Mouse (Mus musculus): Measurements from ENCODE around the gene Elk4. TPM values are rescaled to one million over a fixed set of nuclear protein-coding genes. Genes with fewer than 3 reads are reported as not detected.

Gene Elk4
- polyA plus RNA-seq, 1 experiment from 2014 or later = 17.1 TPM

DNA sequence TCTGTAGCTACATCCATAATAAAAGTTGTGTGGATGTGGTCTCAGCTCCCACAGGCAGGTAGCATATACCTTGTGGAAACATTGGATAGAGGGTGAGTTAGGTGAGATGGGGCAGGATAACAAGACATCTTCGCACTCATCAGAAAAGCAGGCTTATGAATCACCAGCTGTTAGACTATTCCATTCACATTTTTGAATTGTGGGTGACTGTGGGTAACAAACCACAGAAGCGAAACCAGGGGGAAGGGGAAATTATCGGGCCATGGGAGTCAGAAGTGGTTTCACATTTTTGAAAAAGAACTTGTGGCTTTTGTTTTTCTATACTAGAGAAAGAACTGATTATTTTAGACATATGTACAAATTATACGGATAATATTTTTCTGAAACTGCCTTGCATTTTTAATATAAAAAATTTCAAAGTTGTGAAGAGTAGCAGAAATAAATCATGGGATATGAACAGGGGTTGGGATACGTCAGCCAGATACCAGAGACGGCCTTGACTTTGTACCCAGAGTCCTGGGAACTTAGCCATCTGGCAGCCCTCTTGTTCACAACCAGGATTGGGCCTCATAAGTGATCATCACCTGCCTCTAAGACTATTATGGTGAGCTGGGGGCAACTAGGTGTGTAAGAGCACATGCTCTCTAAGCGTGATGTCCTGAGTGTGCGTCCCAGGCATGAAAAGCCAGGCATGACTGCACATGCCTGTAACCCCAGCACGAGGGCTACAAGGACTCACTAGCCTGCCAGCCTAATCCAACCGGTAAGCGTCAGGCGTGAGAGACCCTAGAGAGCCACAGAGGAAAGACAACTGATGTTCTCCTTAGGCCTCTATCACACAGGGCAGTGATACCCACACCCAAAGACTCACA is 14.0 kb upstream of the Elk4 start:
- no peaks in the 10 kb centered on the region for H3K36me3 ChIP-seq (ENCODE audit: control insufficient read depth, insufficient read depth, low read length)
- ATAC-seq (ENCODE audit: low FRiP score, low TSS enrichment) (no peak), DNase-seq (no peak)
- 85% methylated on average over 12 of the region's 12 CpGs for WGBS
- no peaks in the 10 kb centered on the region for H3K9me3 ChIP-seq (ENCODE audit: control insufficient read depth, low read length)
- H3K27me3 ChIP-seq (ENCODE audit: control insufficient read depth, insufficient read depth, low read length) = no peaks in the 10 kb centered on the region
- no peak overlapping the region for H3K4me3 ChIP-seq (replicated peaks; ENCODE audit: low read depth, low read length)
- H3K9ac ChIP-seq (replicated peaks; ENCODE audit: low read length) = no peak overlapping the region
- no peak overlapping the region for H3K4me2 ChIP-seq (ENCODE audit: low read length)
- no peaks in the 10 kb centered on the region for H3K4me1 ChIP-seq (ENCODE audit: control insufficient read depth, insufficient read depth, low read length)
- no peak overlapping the region for H3K27ac ChIP-seq (replicated peaks; ENCODE audit: low read depth, low read length)

DNA sequence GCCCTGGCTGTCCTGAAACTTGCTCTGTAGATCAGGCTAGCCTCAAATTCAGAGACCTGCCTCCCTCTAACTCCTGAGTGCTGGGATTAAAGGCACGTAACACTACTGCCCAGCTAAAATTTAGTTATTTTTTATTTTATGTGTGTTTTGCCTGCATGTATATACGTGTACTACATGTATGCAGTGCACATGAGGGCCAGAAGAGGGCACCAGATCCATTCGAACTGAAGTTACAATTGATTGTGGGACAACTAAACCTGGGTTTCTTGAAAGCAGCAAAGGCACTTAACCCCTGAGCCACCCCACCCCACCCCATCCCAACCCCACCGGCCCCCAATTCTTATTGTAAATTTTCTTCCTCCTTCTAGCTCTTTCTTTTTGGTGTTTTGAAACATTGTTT is 12.3 kb upstream of the Elk4 start:
- Histone ChIP-seq H3K4me1 (ENCODE audit: control insufficient read depth, insufficient read depth, low read length) (no peaks in the 10 kb centered on the region), H3K27ac (replicated peaks; ENCODE audit: low read depth, low read length) (no peak overlapping the region), H3K4me3 (replicated peaks; ENCODE audit: low read depth, low read length) (no peak overlapping the region), H3K36me3 (ENCODE audit: control insufficient read depth, insufficient read depth, low read length) (no peaks in the 10 kb centered on the region), H3K9me3 (ENCODE audit: control insufficient read depth, low read length) (no peaks in the 10 kb centered on the region), H3K4me2 (ENCODE audit: low read length) (no peak overlapping the region), H3K27me3 (ENCODE audit: control insufficient read depth, insufficient read depth, low read length) (no peaks in the 10 kb centered on the region), H3K9ac (replicated peaks; ENCODE audit: low read length) (no peak overlapping the region)
- ATAC-seq (ENCODE audit: low FRiP score, low TSS enrichment) (no peak), DNase-seq (peak; percentile 61)
- 40% methylated on average over 4 of the region's 4 CpGs for WGBS

DNA sequence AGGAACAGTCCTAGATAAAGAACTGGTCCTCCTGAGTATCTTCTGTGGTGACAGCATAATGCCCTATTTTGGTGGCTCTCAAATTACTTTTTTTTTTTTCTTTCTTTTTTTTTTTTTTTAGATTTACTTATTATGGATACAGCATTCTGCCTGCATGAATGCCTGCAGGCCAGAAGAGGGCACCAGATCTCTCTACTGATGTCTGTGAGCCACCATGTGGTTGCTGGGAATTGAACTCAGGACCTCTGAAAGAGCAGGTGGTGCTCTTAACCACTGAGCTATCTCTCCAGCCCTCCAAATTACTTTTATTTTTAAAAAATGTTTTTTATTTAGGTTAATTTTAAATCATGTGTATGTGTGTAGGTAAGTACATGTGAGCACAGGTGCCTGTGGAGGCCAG is 6.9 kb upstream of the Elk4 start:
- ATAC-seq (ENCODE audit: low FRiP score, low TSS enrichment) (no peak), DNase-seq (no peak)
- Histone ChIP-seq H3K27ac (replicated peaks; ENCODE audit: low read depth, low read length) (no peak overlapping the region), H3K4me1 (ENCODE audit: control insufficient read depth, insufficient read depth, low read length) (no peaks in the 10 kb centered on the region), H3K9me3 (ENCODE audit: control insufficient read depth, low read length) (no peaks in the 10 kb centered on the region), H3K4me2 (ENCODE audit: low read length) (no peak overlapping the region), H3K36me3 (ENCODE audit: control insufficient read depth, insufficient read depth, low read length) (no peaks in the 10 kb centered on the region), H3K9ac (replicated peaks; ENCODE audit: low read length) (no peak overlapping the region), H3K27me3 (ENCODE audit: control insufficient read depth, insufficient read depth, low read length) (no peaks in the 10 kb centered on the region), H3K4me3 (replicated peaks; ENCODE audit: low read depth, low read length) (no peak overlapping the region)

DNA sequence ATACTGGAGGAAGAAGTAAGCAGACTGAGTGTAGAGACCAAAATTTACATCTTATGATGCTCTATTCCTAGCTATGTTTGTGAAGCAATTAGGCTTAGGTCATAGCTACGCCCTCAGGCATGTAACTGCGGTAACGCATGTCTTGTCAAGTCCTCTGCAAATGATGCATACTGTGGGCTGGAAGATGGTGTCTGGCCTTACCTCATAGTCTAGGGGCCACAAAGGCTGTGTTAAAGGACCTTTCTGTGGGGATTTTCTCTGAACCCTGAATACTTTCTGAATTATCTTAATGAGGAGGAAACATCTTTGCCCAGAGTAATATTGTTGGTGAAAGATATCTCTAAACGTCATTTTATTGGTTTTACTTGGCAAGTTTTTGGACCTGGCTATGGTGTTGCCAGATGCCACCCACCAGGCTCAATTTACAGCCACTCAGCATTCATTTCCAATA is 5.5 kb upstream of the Elk4 start:
- ATAC-seq (ENCODE audit: low FRiP score, low TSS enrichment) (no peak), DNase-seq (no peak)
- no peaks in the 10 kb centered on the region for H3K27me3 ChIP-seq (ENCODE audit: control insufficient read depth, insufficient read depth, low read length)
- no peak overlapping the region for H3K9ac ChIP-seq (replicated peaks; ENCODE audit: low read length)
- no peak overlapping the region for H3K4me3 ChIP-seq (replicated peaks; ENCODE audit: low read depth, low read length)
- no peaks in the 10 kb centered on the region for H3K36me3 ChIP-seq (ENCODE audit: control insufficient read depth, insufficient read depth, low read length)
- H3K9me3 ChIP-seq (ENCODE audit: control insufficient read depth, low read length) = no peaks in the 10 kb centered on the region
- 90% methylated on average over 4 of the region's 4 CpGs for WGBS
- no peak overlapping the region for H3K4me2 ChIP-seq (ENCODE audit: low read length)
- H3K27ac ChIP-seq (replicated peaks; ENCODE audit: low read depth, low read length) = no peak overlapping the region
- H3K4me1 ChIP-seq (ENCODE audit: control insufficient read depth, insufficient read depth, low read length) = peaks cover 5% of the 10 kb centered on the region; the same call in 1 of the 2 replicates

DNA sequence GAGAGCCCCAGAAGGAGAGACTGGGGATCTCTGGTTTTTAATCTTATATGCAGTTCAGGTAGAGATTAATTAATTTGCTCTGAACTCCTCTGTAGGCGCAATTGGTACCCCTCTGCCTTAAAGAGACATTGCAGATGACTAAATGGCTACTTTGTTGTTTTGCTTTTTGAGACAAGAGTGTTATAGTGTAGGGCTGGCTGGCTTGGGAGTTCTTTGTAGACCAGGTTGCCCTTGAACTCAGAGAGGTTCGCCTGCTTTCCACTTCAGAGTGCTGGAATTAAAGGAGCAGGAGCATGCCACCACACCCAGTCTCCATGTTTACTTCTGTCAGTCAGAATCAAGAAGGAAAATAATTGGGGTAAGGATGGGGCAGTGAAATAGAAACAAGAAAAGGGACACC is 4.3 kb upstream of the Elk4 start:
- H3K9ac ChIP-seq (replicated peaks; ENCODE audit: low read length) = no peak overlapping the region

DNA sequence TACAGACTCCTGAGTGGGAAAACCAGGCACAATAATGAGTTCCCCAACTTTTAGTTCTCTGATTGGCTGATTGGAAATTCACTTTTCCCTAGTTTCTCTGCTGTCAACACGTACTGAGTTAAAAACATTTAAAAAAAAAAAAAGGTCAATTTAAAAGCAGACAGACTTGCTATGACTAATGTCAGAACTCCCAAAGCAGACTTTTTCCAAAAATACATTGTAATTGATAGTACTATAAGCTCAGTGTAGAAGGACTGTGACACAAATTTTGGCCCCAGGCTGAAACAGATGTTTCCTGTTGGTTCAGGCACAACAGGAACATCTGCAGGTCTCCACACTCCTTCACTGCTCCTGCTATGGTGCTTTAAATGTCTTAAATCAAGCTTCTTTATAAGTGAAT is 3.6 kb upstream of the Elk4 start:
- DNase-seq = no peak
- Histone ChIP-seq H3K27ac (replicated peaks; ENCODE audit: low read depth, low read length) (no peak overlapping the region), H3K9ac (replicated peaks; ENCODE audit: low read length) (no peak overlapping the region), H3K4me2 (ENCODE audit: low read length) (no peak overlapping the region), H3K27me3 (ENCODE audit: control insufficient read depth, insufficient read depth, low read length) (no peaks in the 10 kb centered on the region), H3K4me1 (ENCODE audit: control insufficient read depth, insufficient read depth, low read length) (peaks cover 10% of the 10 kb centered on the region), H3K4me3 (replicated peaks; ENCODE audit: low read depth, low read length) (no peak overlapping the region), H3K9me3 (ENCODE audit: control insufficient read depth, low read length) (no peaks in the 10 kb centered on the region), H3K36me3 (ENCODE audit: control insufficient read depth, insufficient read depth, low read length) (no peaks in the 10 kb centered on the region)
- 78% methylated on average over 1 of the region's 1 CpGs for WGBS
- ATAC-seq (ENCODE audit: low FRiP score, low TSS enrichment) = no peak

More for the DNA sequence above, 4.3 kb upstream of the Elk4 start:
- Histone ChIP-seq H3K27me3 (ENCODE audit: control insufficient read depth, insufficient read depth, low read length) (no peaks in the 10 kb centered on the region), H3K27ac (replicated peaks; ENCODE audit: low read depth, low read length) (no peak overlapping the region), H3K36me3 (ENCODE audit: control insufficient read depth, insufficient read depth, low read length) (no peaks in the 10 kb centered on the region), H3K4me1 (ENCODE audit: control insufficient read depth, insufficient read depth, low read length) (peaks cover 6% of the 10 kb centered on the region; the same call in 1 of the 2 replicates), H3K9me3 (ENCODE audit: control insufficient read depth, low read length) (no peaks in the 10 kb centered on the region), H3K4me2 (ENCODE audit: low read length) (no peak overlapping the region), H3K4me3 (replicated peaks; ENCODE audit: low read depth, low read length) (no peak overlapping the region)
- ATAC-seq (ENCODE audit: low FRiP score, low TSS enrichment) (no peak), DNase-seq (no peak)
- WGBS = 77% methylated on average over 2 of the region's 2 CpGs

DNA sequence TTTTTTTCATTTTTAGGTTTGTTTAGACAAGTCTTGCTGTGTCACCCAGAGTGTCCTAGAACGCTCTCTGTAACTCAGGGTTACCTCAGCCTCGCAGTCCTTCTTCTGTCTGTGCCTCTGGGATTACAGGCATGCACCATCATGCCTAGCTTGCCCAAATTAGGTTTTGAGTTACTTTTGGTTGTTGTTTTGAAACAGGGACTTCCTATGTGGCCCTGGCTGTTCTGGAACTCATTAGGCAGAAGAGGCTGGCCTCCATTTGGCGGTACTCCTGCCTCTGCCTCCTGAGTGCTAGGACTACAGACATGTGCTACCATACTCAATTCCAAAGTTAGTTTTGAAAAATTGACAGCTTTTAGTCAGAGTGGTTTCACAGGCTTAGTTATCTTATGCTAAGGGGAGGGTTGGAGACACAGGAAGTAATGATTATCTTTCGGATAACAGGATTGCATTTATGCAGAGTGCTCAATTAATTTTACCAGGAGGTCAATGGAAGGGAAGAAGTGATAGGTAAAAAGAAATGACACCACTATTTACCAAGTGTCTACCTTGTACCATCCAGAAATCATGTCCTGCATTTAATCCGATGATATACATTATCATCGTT is 2.7 kb upstream of the Elk4 start:
- Histone ChIP-seq H3K9me3 (ENCODE audit: control insufficient read depth, low read length) (no peaks in the 10 kb centered on the region), H3K27me3 (ENCODE audit: control insufficient read depth, insufficient read depth, low read length) (no peaks in the 10 kb centered on the region), H3K4me3 (replicated peaks; ENCODE audit: low read depth, low read length) (no peak overlapping the region), H3K4me1 (ENCODE audit: control insufficient read depth, insufficient read depth, low read length) (peaks cover 17% of the 10 kb centered on the region), H3K4me2 (ENCODE audit: low read length) (no peak overlapping the region), H3K36me3 (ENCODE audit: control insufficient read depth, insufficient read depth, low read length) (no peaks in the 10 kb centered on the region), H3K27ac (replicated peaks; ENCODE audit: low read depth, low read length) (no peak overlapping the region), H3K9ac (replicated peaks; ENCODE audit: low read length) (no peak overlapping the region)
- ATAC-seq (ENCODE audit: low FRiP score, low TSS enrichment) = no peak
- DNase-seq = no peak
- WGBS = 92% methylated on average over 6 of the region's 6 CpGs

DNA sequence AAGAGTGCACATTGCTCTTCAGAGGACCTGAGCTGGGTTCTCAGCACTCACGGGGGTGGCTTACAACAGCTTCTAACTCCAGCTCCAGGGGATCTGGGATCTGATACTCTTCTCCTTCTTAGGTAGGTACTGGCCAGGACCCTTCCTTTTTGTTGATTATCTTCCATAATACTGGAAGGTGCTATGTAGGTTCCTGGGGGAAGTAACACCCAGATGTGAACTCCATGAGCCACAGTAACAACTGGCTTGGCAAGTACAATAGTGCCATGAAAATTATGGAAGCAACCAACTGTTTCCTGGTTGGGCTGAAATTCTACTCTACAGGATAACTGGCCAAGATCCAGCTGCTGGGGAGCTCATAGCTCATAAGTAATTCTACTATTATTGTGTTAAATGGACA is 1.9 kb upstream of the Elk4 start:
- WGBS = 92% methylated on average over 1 of the region's 1 CpGs
- ATAC-seq (ENCODE audit: low FRiP score, low TSS enrichment) = no peak
- no peaks in the 10 kb centered on the region for H3K36me3 ChIP-seq (ENCODE audit: control insufficient read depth, insufficient read depth, low read length)
- H3K4me1 ChIP-seq (ENCODE audit: control insufficient read depth, insufficient read depth, low read length) = peaks cover 17% of the 10 kb centered on the region
- no peaks in the 10 kb centered on the region for H3K27me3 ChIP-seq (ENCODE audit: control insufficient read depth, insufficient read depth, low read length)
- no peak overlapping the region for H3K9ac ChIP-seq (replicated peaks; ENCODE audit: low read length)
- no peaks in the 10 kb centered on the region for H3K9me3 ChIP-seq (ENCODE audit: control insufficient read depth, low read length)
- no peak overlapping the region for H3K27ac ChIP-seq (replicated peaks; ENCODE audit: low read depth, low read length)
- H3K4me3 ChIP-seq (replicated peaks; ENCODE audit: low read depth, low read length) = no peak overlapping the region
- no peak for DNase-seq
- H3K4me2 ChIP-seq (ENCODE audit: low read length) = no peak overlapping the region

DNA sequence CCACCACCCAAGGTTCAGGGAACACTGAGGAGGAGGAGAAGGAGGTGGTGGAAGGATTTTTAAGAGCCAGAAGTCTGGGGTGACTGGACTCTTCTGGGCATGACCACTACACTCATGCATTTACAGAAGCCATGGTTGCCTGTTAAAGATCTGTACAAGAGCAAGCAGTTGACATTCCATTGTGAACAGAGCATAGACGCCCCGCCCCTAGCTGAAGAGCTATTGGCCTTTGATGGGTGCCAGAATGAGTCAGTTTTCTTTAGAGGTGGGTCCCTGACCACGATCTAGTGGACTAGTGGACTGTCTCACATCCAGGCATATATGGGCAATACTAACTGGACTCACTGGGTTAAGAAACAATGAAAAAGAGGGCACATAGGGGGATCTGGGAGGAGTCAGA is 1.4 kb upstream of the Elk4 start:
- no peaks in the 10 kb centered on the region for H3K27me3 ChIP-seq (ENCODE audit: control insufficient read depth, insufficient read depth, low read length)
- no peaks in the 10 kb centered on the region for H3K9me3 ChIP-seq (ENCODE audit: control insufficient read depth, low read length)
- no peaks in the 10 kb centered on the region for H3K36me3 ChIP-seq (ENCODE audit: control insufficient read depth, insufficient read depth, low read length)
- H3K4me1 ChIP-seq (ENCODE audit: control insufficient read depth, insufficient read depth, low read length) = peaks cover 17% of the 10 kb centered on the region
- H3K4me3 ChIP-seq (replicated peaks; ENCODE audit: low read depth, low read length) = no peak overlapping the region
- no peak for DNase-seq
- WGBS = 88% methylated on average over 3 of the region's 3 CpGs
- H3K4me2 ChIP-seq (ENCODE audit: low read length) = no peak overlapping the region
- H3K27ac ChIP-seq (replicated peaks; ENCODE audit: low read depth, low read length) = no peak overlapping the region
- H3K9ac ChIP-seq (replicated peaks; ENCODE audit: low read length) = no peak overlapping the region
- no peak for ATAC-seq (ENCODE audit: low FRiP score, low TSS enrichment)

Data from midbrain, embryonic 14.5 days (tissue).